Mouse (Mus musculus): Measurements from ENCODE around the gene Rab30. TPM values are rescaled to one million over a fixed set of nuclear protein-coding genes. Genes with fewer than 3 reads are reported as not detected.

Gene Rab30
- polyA plus RNA-seq, 1 experiment from 2014 or later, result 18.6 TPM

GRCm38 (mm10) chr7:92777108-92777973 is 35.9 kb downstream of the Rab30 start:
- no peak overlapping the region for H3K9ac ChIP-seq
- peaks cover 28% of the 10 kb centered on the region for H3K4me1 ChIP-seq (replicated peaks)
- peak overlapping the region; percentile 20 for H3K4me3 ChIP-seq
- ATAC-seq (ENCODE audit: low FRiP score, low read depth), result peak; percentile 71
- H3K27me3 ChIP-seq, result no peaks in the 10 kb centered on the region
- H3K9me3 ChIP-seq, result no peaks in the 10 kb centered on the region
- H3K36me3 ChIP-seq, result no peaks in the 10 kb centered on the region
- H3K4me2 ChIP-seq, result peak overlapping the region; percentile 44
- WGBS, result 28% methylated on average over 17 of the region's 17 CpGs
- H3K27ac ChIP-seq (replicated peaks), result peak overlapping the region; percentile 81

GRCm38 (mm10) chr7:92779058-92779457 is 37.7 kb downstream of the Rab30 start:
- Histone ChIP-seq H3K27ac (replicated peaks) (no peak overlapping the region), H3K4me3 (no peak overlapping the region), H3K9ac (no peak overlapping the region), H3K4me2 (no peak overlapping the region), H3K4me1 (replicated peaks) (peaks cover 28% of the 10 kb centered on the region), H3K9me3 (no peaks in the 10 kb centered on the region), H3K27me3 (no peaks in the 10 kb centered on the region), H3K36me3 (no peaks in the 10 kb centered on the region)
- no peak for ATAC-seq (ENCODE audit: low FRiP score, low read depth)
- 89% methylated on average over 2 of the region's 2 CpGs for WGBS

- no peak for ATAC-seq (ENCODE audit: low FRiP score, low read depth)
- Histone ChIP-seq H3K27me3 (no peaks in the 10 kb centered on the region), H3K27ac (replicated peaks) (no peak overlapping the region), H3K4me3 (no peak overlapping the region), H3K4me1 (replicated peaks) (peaks cover 18% of the 10 kb centered on the region), H3K36me3 (no peaks in the 10 kb centered on the region), H3K9ac (no peak overlapping the region), H3K4me2 (no peak overlapping the region), H3K9me3 (no peaks in the 10 kb centered on the region)
- whole genome bisulfite sequencing, result 84% methylated on average over 1 of the region's 1 CpGs
Measured at GRCm38 (mm10) chr7:92781361-92781760, 40.0 kb downstream of the Rab30 start.

GRCm38 (mm10) chr7:92781948-92782347 is 40.5 kb downstream of the Rab30 start:
- no peaks in the 10 kb centered on the region for H3K9me3 ChIP-seq
- peaks cover 12% of the 10 kb centered on the region for H3K4me1 ChIP-seq (replicated peaks)
- no peak overlapping the region for H3K4me3 ChIP-seq
- H3K4me2 ChIP-seq, result no peak overlapping the region
- no peak for ATAC-seq (ENCODE audit: low FRiP score, low read depth)
- no peaks in the 10 kb centered on the region for H3K27me3 ChIP-seq
- WGBS, result 82% methylated on average over 3 of the region's 3 CpGs
- H3K9ac ChIP-seq, result no peak overlapping the region
- no peak overlapping the region for H3K27ac ChIP-seq (replicated peaks)
- H3K36me3 ChIP-seq, result no peaks in the 10 kb centered on the region

- no peak overlapping the region for H3K4me3 ChIP-seq
- 0 out of 2 replicates have a peak, but pooled peaks have one; percentile 51 for ATAC-seq (ENCODE audit: low FRiP score, low read depth)
- H3K9me3 ChIP-seq, result no peaks in the 10 kb centered on the region
- no peaks in the 10 kb centered on the region for H3K27me3 ChIP-seq
- H3K4me2 ChIP-seq, result no peak overlapping the region
- H3K9ac ChIP-seq, result no peak overlapping the region
- H3K27ac ChIP-seq (replicated peaks), result no peak overlapping the region
- 63% methylated on average over 9 of the region's 9 CpGs for WGBS
- no peaks in the 10 kb centered on the region for H3K36me3 ChIP-seq
- peaks cover 6% of the 10 kb centered on the region for H3K4me1 ChIP-seq (replicated peaks)
Measured at GRCm38 (mm10) chr7:92782511-92782910, 41.1 kb downstream of the Rab30 start.

GRCm38 (mm10) chr7:92783166-92783806 is 41.9 kb downstream of the Rab30 start:
- H3K27me3 ChIP-seq, result no peaks in the 10 kb centered on the region
- H3K4me3 ChIP-seq, result no peak overlapping the region
- ATAC-seq (ENCODE audit: low FRiP score, low read depth), result 0 out of 2 replicates have a peak, but pooled peaks have one; percentile 27
- H3K27ac ChIP-seq (replicated peaks), result no peak overlapping the region
- H3K4me2 ChIP-seq, result no peak overlapping the region
- H3K9me3 ChIP-seq, result no peaks in the 10 kb centered on the region
- 72% methylated on average over 12 of the region's 12 CpGs for WGBS
- no peaks in the 10 kb centered on the region for H3K36me3 ChIP-seq
- no peak overlapping the region for H3K9ac ChIP-seq
- H3K4me1 ChIP-seq (replicated peaks), result no peaks in the 10 kb centered on the region

- 81% methylated on average over 11 of the region's 11 CpGs for WGBS
- Histone ChIP-seq H3K27ac (replicated peaks) (no peak overlapping the region), H3K27me3 (no peaks in the 10 kb centered on the region)
Measured at GRCm38 (mm10) chr7:92783914-92784313, 42.5 kb downstream of the Rab30 start.

GRCm38 (mm10) chr7:92795749-92796148 is 54.3 kb downstream of the Rab30 start:
- no peaks in the 10 kb centered on the region for H3K27me3 ChIP-seq
- H3K9me3 ChIP-seq, result no peaks in the 10 kb centered on the region
- no peak overlapping the region for H3K27ac ChIP-seq (replicated peaks)
- no peak overlapping the region for H3K9ac ChIP-seq
- ATAC-seq (ENCODE audit: low FRiP score, low read depth), result no peak
- H3K4me1 ChIP-seq (replicated peaks), result peaks cover 13% of the 10 kb centered on the region
- H3K4me2 ChIP-seq, result no peak overlapping the region
- WGBS, result 85% methylated on average over 5 of the region's 5 CpGs
- H3K4me3 ChIP-seq, result no peak overlapping the region
- H3K36me3 ChIP-seq, result no peaks in the 10 kb centered on the region

More at GRCm38 (mm10) chr7:92783914-92784313, 42.5 kb downstream of the Rab30 start:
- Histone ChIP-seq H3K9ac (no peak overlapping the region), H3K4me2 (no peak overlapping the region), H3K4me1 (replicated peaks) (no peaks in the 10 kb centered on the region), H3K36me3 (no peaks in the 10 kb centered on the region), H3K4me3 (no peak overlapping the region), H3K9me3 (no peaks in the 10 kb centered on the region)
- no peak for ATAC-seq (ENCODE audit: low FRiP score, low read depth)

- Histone ChIP-seq H3K9me3 (no peaks in the 10 kb centered on the region), H3K4me2 (no peak overlapping the region), H3K9ac (no peak overlapping the region), H3K27me3 (no peaks in the 10 kb centered on the region), H3K4me1 (replicated peaks) (peaks cover 13% of the 10 kb centered on the region), H3K4me3 (no peak overlapping the region), H3K36me3 (no peaks in the 10 kb centered on the region), H3K27ac (replicated peaks) (no peak overlapping the region)
- WGBS, result 79% methylated on average over 8 of the region's 8 CpGs
- ATAC-seq (ENCODE audit: low FRiP score, low read depth), result no peak
Measured at GRCm38 (mm10) chr7:92796813-92797212, 55.4 kb downstream of the Rab30 start.

- Histone ChIP-seq H3K4me2 (no peak overlapping the region), H3K9me3 (no peaks in the 10 kb centered on the region), H3K27me3 (no peaks in the 10 kb centered on the region), H3K4me3 (no peak overlapping the region), H3K9ac (no peak overlapping the region), H3K27ac (replicated peaks) (peak overlapping the region; percentile 18), H3K4me1 (replicated peaks) (peaks cover 13% of the 10 kb centered on the region), H3K36me3 (no peaks in the 10 kb centered on the region)
- ATAC-seq (ENCODE audit: low FRiP score, low read depth), result peak; percentile 75
- WGBS, result 43% methylated on average over 10 of the region's 10 CpGs
Measured at GRCm38 (mm10) chr7:92799665-92800595, 58.5 kb downstream of the Rab30 start.

- no peaks in the 10 kb centered on the region for H3K27me3 ChIP-seq
- 83% methylated on average over 4 of the region's 4 CpGs for WGBS
- H3K4me2 ChIP-seq, result no peak overlapping the region
Measured at GRCm38 (mm10) chr7:92802158-92802557, 60.8 kb downstream of the Rab30 start.

More at GRCm38 (mm10) chr7:92802158-92802557, 60.8 kb downstream of the Rab30 start:
- Histone ChIP-seq H3K4me3 (no peak overlapping the region), H3K27ac (replicated peaks) (no peak overlapping the region), H3K36me3 (no peaks in the 10 kb centered on the region), H3K9me3 (no peaks in the 10 kb centered on the region), H3K9ac (no peak overlapping the region), H3K4me1 (replicated peaks) (peaks cover 22% of the 10 kb centered on the region)
- no peak for ATAC-seq (ENCODE audit: low FRiP score, low read depth)

All from hindbrain, embryonic 15.5 days (tissue).